Mouse (Mus musculus) frontal cortex, postnatal 10 days (tissue): ENCODE results near the gene Hist2h3b.
"Not testable (repeated sequence)": the region's sequence is repeated elsewhere in the genome, so short reads cannot be mapped to it uniquely, and the experiment has no call there.

ENCODE experiments used
- DNase-seq, 2 experiments: peaks; one replicate each; pipeline ENCODE4 v3.0.0; 2022; ENCODE audit warnings: low spot score in 2 of 2, mixed read lengths in 1 of 2

The Hist2h3b gene

DNA sequence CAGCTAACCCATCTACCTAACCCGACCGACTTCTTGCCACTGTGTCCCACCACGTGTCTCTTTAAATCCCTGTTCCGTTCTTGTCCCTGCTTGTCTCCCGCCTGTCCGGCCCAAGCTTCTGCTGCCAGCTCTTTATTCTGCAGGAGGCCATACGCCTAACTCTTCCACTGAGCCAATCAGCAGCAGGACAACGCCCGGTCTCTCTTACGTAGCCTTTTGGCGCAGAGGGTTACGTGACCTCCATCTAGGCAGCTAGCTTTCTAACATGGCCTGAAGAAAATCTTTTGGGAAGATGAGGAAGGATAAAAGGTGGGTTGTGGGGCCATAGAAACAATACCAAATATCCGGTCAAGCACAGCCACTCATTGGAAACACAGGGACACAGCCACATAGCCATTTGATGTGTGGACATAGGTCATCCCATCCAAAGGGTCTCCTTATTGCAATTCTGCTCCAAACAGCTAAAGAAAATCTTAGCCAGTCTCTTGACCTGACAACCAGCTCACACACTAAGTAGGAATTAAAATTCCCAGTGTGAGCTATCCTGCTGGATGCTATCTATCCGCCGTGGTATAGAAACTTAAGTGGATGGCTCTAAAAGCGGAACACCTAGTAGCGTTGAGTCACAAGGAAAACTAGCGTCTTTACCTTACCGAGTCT, 6.1 kb upstream of the Hist2h3b start:
- DNase-seq, result peak; percentile 70 to 73

DNA sequence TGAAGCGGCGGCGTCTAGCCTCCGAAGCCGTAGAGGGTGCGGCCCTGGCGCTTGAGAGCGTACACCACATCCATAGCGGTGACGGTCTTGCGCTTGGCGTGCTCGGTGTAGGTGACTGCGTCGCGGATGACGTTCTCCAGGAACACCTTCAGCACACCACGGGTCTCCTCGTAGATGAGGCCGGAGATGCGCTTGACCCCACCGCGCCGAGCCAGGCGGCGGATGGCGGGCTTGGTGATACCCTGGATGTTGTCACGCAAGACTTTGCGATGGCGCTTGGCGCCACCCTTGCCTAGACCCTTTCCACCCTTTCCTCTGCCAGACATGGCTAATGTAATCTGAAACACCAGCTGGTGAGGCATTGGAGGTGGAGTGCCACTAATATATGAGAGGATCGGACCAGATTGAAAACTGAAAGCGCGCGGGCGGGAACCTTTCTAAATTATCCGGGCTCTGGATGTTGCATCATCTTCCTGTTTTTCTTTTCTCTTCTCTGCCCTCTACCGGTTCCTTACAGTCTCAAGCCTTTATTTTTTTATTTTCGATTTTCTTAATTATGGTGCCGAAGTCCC, 5.4 kb upstream of the Hist2h3b start, which contains the start of gene Hist2h4:
Gene Hist2h4 (minus strand): TSS at position 333 of the 572 bp plus-strand sequence.
- DNase-seq, result peak; percentile 95

DNA sequence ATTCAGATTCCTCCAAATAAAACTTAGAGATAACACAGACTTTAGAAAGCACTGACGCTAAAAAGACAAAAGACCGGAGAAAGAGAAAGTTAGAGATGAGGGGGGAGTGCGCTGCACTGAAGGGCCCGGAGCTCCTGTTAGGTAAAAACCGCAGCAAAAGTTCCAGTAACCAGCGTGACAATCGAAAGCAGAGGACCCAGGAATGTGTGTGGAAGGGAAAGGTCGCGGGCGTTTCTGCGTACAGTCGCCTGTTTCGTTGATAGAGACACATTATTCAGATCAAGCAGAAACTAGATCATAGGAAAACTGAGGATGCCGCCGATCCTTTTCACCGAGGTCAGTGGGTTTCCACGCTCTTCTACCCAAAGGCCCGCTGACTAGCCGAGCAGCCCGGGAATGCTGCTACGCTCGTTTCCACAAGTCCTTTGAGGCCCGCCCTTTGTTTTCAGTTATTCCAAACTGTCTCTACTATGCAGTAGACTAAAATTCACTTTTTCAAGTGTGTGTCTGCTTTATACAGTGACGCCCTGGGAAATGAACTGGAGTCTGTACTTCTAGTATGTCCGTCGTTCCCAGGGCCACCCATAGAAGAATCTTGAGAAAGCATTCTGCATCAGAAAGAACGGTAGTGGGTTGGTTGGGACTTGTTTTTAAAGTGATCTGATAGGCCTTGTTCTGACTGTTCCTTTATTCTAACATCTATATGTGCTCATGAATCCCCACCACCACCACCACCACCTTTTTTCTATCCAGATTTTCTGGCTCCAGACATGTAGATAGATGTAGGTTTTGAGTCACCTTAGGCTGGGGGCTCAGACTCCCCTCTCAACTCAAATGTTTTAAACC, 4.7 kb upstream of the Hist2h3b start:
- peak in 1 of 2 experiments; percentile 32 for DNase-seq

DNA sequence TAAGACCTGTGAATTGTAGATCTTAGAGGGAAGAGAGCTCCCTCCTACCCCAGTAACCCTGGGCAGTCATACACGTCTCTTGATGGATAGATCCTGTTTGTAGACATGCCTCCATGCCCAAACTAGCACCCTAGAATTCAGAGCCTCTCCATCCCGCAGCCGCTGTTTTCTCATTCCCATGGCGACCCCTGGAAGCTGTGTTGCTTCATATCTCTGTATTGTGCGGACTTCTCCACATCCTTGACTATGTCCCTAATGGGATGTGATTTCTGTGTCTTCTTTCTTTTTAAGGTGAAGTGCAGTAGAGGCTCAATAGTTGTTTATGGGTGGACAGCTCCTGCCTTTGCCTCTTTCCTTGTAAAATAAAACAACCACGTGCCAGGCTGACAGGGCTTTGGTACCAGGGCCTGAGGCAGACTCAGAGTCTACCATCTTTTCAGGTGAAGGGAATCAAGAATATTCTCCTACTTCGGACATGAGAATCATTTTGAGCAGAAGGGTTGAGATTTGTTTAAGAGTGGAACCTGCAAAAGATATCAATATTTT, 4.0 kb upstream of the Hist2h3b start:
- no peak for DNase-seq

DNA sequence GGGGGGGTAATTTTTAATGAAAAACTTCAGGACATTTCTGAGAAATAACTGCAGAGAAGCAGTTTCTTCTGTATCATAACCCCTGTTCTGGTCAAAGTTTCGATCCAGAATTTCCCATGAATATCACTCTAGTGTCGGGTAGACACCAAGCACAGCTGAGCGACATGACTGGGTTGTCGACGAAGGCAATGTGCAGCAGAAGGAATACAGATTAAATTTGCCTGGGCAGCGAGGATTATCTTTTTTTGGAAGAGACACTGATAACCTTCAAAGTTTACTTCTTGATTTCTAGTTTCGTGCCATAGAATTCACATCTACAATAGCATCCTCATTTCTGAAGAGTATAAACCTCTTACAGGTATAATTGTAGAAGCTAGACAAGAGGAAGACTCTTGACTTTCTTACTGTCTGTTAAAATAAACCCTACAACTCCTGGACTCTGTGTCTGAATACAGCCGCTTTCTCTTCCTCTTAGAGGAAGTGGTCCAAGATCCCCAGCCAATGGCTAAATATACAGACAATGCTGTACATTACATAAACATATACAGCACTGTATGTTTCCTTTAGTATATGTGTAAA, 2.2 kb upstream of the Hist2h3b start:
- no peak for DNase-seq

DNA sequence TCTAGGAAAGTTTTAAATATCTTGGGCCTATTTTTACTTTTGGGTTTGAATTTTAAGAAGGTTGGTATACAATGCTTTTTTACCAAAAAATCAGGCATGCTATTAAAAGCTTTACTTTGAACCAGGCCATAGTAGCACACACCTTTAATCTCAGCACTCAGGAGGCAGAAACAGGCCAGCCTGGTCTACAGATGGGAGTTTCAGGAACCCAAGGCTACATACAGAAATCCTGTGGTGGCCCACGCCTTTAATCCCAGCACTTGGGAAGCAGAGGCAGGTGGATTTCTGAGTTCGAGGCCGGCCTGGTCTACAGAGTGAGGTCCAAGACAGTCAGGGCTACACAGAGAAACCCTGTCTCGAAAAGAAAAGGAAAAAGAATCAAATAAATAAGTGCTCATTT, 913 bp upstream of the Hist2h3b start:
- DNase-seq, result no peak

DNA sequence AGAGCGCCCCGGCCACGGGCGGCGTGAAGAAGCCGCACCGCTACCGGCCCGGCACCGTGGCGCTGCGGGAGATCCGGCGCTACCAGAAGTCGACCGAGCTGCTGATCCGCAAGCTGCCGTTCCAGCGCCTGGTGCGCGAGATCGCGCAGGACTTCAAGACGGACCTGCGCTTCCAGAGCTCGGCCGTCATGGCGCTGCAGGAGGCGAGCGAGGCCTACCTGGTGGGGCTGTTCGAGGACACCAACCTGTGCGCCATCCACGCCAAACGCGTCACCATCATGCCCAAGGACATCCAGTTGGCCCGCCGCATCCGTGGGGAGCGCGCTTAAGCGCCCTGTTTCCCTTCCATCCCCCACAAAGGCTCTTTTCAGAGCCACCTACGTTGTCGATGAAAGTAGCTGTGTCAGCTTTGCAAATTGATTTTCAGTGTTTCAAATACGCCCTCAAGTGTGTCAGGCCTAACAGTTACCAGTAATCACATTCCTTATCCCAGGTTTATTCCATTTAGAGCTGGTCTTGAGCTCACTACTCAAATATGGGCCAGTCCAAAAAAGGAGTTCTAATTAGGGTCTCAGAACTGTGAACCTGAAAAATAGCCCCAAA, 423 bp downstream of the Hist2h3b start:
- DNase-seq, result not testable (repeated sequence)

DNA sequence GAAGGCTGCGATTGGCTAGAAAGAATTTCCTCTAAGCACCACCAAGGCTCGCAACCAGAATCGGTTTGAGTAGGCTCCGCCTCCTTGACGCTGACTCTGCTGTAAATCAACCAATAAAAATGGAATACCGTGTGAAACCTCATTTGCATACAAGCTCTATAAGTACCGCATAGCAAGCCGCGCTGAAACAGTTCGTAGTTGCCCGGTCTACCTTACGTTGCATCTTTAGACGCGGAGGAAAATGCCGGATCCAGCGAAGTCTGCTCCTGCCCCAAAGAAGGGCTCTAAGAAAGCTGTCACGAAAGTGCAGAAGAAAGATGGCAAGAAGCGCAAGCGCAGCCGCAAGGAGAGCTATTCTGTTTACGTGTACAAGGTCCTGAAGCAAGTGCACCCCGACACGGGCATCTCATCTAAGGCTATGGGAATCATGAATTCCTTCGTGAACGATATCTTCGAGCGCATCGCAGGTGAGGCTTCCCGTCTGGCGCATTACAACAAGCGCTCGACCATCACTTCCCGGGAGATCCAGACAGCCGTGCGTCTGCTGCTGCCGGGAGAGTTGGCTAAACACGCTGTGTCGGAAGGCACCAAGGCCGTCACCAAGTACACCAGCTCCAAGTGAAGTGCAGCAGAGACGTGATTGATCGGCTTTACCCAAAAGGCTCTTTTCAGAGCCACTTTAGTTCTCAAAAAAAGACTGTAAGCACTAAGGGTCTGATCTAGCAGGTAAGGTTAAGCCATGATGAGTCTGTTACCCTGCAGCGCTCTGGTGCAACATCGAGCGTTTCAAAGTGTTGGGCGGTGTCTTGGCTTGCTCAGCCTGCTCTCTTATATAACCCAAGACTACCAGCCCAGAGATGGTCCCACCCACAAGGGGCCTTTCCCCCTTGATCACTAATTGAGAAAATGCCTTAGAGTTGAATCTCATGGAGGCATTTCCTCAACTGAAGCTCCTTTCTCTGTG, 1.3 kb downstream of the Hist2h3b start, which contains the start of gene Hist2h2bb:
Gene Hist2h2bb (plus strand): TSS at position 242 of the 964 bp plus-strand sequence.
- DNase-seq, result peak; percentile 91

DNA sequence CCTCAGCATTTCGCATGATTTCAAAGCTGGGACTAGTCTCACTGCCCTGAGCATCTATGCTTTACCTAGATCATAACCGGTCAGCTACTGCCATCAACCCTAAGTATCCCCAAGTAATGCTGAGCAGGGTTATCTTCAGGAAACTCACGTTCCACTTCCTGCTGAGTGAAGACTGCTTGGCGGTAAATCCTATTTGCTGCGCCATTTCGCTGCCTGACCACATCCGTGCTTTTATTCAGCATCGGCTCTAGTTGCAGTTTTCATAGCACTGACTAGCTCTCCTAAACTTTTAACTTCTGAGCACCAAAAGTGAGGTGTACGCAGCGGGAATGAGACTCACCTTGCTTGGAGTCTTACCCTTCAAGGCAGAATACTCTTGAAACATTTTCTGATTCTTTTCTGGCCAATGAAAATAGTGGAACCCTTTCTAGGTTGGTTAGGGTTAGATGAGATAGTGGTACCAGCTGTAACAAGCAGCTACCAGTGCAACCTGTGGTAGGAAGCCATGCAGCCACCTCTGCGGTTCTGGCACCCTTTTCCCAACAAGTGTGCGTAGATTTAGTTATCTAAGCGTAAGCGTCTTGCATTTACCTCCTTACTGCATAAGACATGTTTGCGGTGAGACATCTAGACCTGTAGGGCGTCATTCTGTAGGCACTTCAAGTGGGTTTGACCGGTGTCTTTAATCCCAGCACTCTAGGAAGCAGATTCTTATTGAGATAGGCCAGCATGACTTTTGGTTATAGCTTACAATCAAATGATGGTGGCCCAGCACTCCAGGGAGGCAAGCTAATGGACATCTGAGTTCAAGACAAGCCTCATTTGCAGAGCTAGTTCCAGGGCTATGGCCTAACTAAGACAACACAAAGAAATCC, 5.4 kb downstream of the Hist2h3b start:
- no peak for DNase-seq

DNA sequence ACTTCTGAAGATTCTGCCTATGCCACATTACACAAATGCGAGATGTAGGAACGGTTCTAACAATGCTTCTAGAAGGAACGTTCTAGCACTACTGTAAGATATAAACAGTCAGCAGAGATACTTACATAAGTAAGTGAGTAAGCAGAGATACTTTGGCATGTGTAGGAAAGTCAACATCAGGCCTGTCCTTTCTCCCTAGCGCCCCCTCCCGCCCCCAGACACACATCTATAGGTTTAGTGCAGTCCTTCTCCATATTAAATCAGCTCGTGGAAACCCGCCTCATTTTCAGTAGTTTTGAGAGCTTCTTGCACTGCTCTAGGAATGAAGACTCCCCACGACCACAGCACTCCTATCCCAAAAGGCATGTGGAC, 9.0 kb downstream of the Hist2h3b start:
- DNase-seq, result peak in 1 of 2 experiments; percentile 56

DNA sequence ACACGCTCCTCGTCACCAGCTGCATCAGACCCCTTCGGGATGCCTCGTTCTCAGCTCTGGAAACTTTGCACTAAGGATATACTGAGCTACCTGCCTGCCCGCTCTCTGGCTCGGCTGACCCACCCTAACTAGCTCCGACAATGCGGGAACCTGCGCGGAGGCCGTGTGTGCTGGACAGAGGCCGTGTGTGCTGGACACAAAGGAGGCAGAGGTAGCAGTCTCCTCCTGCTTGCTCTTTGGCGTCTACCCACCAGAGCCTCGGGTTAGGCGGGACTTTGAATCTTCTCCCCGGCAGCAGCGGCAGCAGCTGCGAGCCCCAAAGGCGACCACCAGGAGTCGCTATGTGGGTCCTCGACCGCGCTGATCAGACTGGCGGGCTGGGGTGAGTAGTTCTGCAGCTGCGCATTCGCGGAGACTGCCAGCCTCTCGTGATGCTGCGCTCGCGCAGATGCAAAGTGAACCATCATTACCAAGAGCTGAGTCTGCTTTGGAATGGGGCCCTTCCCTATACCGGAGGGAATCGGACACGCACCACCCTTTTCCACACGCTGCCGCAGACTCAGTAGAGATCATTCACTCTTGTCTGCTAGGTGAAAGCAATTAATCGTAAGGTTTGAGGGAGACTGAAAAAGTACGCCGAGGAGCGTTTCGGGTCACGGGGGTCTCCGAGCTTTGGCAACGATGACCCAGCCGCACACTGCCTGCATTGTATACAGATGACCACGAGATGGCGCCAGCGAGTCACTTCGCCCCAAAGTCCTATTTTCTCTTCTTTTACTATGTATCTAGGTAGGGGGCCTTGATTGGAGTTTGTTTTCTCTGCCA, 9.6 kb downstream of the Hist2h3b start:
- DNase-seq, result peak; percentile 92

DNA sequence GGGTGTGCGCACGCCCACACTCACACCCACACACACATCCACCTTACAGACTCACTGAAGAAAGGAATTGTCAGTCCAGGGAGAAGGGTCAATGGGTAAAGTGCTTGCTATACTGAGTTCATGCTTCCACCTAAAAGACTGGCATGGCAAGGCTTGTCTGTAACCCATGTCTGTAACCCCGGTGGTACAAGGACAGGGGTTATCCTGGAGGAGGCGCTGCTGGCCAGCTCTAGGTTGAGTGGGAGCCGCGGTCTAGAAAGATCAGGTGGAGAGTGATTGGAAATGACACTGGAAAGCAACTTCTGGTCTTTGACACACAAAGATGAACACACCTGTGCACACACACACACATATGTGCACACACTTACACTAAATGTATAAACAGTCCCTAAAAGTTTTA, 12.2 kb downstream of the Hist2h3b start:
- DNase-seq, result no peak

DNA sequence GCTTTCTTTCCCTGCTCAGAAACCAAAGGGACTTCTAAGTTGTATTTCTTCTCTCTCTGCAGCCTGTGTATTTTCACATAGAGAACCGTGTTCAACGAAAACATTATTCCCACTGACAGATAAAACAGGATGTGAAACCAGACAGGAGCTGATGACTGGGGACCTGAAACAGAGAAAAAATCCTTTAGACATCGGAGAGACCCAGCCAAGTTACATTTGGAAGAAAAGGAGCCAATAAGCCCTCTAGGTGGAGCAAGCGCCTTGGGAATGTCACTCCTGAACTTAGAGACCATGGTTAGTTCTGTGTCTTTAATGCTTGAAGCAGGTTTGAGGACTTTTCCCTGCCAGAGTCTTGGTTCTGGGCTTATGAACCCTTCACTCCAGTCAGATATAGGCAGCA, 16.0 kb downstream of the Hist2h3b start:
- DNase-seq, result no peak

DNA sequence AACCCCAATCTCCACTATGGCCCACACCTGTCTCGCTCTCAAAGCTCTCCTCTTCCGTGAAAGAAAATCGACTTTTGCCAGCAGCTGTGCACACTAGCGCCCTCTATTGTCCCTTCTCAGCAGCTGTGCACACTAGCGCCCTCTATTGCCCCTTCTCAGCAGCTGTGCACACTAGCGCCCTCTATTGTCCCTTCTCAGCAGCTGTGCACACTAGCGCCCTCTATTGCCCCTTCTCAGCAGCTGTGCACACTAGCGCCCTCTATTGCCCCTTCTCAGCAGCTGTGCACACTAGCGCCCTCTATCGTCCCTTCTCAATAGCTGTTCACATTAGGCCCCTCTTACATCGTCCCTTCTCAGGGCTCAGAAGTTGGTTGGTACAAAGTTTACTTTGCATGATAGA, 18.9 kb downstream of the Hist2h3b start:
- DNase-seq, result not testable (repeated sequence)

DNA sequence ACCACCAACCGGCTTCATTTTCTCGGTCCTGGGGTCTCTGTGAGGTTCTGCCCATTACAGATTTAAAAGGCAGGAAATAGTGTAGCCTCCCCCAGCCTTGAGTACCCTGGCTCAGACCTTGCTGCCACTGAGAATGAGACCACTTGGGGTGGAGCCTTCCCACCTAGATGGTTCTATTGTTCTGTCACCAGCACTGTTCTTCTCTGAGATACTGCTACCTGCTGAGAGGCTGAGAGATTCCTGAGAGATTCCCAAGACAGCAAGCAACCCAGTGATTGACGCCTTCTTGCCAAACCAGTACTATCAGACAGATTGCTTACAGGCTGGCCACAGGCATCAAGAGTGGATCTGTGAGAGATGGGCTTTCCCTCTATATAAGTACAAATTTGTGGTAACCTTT, 20.7 kb downstream of the Hist2h3b start:
- DNase-seq, result no peak

DNA sequence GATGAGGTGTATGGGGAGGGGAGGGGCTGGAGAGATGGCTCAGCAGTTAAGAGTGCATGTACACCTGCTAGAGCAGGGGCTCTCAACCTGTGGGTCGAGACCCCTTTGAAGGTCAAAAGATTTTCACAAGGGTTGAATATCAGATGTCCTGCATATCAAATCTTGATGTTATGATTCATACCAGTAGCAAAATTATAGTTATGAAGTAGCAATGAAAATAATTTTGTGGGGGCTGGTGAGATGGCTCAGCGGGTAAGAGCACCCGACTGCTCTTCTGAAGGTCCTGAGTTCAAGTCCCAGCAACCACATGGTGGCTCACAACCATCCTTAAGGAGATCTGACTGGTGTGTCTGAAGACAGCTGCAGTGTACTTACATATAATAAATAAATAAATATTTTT, 22.3 kb downstream of the Hist2h3b start:
- DNase-seq, result not testable (repeated sequence)

DNA sequence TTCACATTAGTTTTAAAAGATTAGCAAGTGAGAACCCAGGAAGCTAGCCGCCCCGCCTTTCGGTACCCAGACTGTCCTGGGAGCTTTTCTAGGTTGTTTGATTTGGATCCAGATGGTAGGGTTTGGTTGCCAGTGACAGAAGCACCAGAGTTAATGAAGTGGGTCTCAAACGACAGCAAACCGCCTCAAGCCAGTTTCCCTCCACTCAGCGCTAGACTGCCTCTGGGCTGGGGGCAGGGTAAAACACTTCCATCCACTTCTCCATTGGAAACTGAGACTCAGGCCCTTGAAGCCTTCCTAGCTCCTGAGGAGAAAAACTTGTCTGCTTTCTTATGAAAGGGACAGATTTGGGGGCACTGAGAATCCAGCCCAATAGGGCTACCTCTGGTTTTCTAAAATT, 24.2 kb downstream of the Hist2h3b start:
- no peak for DNase-seq

DNA sequence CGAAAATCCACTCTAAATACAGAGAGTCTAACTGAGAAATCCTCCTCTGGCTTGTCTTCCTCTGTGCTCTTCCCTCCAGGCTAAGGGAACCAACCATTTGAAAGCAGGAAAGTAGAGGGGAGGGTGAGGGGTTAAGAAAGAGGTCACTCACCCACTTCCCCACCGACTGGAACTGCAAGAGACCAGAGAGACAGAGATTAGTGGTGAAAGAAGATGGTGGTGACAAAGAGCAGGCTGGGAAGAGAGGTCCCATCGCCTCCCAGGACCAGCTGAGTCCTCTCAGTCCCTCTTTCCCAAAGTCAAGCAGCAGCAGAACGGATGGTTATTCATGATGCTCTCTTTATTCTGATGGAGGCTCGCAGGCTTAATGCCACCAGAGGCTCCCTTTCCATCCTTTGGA, 24.9 kb downstream of the Hist2h3b start:
- DNase-seq, result no peak

DNA sequence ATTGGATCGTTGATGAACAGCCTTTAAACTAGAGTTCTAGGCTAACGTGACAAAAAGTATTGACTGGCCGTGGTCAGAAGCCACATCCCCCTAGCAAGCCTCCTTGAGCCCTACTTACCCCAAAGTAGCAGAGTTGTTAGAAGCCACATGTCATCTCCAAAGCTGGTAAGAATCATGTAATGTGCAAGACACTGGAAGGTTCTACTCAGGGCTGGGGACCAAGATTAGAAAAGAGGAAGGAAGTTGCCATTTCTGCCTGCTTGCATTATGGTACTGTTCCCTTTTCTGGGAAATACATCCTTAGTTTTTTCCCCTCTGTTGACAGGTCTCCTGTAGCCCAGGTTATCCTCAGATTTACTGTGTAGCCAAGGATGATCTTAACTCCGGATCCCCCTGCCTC, 25.3 kb downstream of the Hist2h3b start, which contains the start of gene Fcgr1:
Gene Fcgr1 (minus strand): TSS at position 183 of the 400 bp plus-strand sequence.
- DNase-seq, result no peak
